Mouse (Mus musculus) spleen, postnatal 10 days (tissue): Measurements from ENCODE around the gene Nfe2l3.
"Not testable (repeated sequence)": the region's sequence is repeated elsewhere in the genome, so short reads cannot be mapped to it uniquely, and the experiment has no call there.

Experiments used
- DNase-seq, 2 experiments: peaks; one replicate each; pipeline ENCODE4 v3.0.0; 2021 to 2022; ENCODE audit warnings: low spot score in 2 of 2

Gene Nfe2l3

DNA sequence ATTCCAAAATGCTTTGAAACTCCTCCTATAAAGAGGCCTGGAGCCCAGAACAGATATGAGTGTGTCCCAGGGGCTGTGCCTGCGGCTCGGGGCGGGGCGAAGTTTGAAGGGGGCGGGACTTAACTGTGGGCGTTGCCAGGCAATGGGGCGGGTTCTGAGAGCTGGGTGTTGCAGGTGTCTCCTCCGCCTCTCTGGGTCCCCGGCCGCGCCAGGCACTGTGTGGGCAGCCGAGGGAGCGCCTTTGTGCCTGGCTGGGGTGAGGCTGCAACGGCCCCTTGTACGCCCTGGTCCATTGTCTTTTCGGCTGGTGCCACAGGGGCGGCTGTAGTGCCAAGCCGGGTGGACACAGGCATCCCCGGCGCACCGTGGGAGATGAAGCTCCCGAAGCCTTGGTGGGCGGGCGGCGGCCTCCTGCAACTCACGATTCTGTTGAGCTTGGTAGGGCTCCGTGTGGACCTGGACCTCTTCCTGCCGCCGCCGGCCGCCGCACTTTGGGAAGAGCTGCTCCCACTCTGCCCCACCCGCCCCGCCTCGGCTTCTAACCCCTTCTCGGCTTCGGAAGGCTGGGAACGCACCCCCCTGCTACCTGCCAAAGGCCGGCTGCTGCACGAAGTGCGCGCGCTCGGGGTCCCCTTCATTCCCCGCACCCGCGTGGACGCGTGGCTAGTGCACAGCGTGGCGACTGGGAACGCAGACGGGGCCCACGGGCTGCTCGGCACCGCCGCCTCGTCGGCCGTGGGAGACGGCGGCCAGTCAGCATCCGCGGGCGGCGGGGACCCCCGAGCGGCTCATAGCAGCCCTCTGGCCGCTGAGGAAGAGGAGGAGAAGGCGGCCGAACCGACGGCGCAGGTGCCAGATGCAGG, at the start of gene Nfe2l3:
Gene Nfe2l3 (plus strand): TSS at position 136 of the 863 bp plus-strand sequence.
- DNase-seq = peak; percentile 42 to 79

DNA sequence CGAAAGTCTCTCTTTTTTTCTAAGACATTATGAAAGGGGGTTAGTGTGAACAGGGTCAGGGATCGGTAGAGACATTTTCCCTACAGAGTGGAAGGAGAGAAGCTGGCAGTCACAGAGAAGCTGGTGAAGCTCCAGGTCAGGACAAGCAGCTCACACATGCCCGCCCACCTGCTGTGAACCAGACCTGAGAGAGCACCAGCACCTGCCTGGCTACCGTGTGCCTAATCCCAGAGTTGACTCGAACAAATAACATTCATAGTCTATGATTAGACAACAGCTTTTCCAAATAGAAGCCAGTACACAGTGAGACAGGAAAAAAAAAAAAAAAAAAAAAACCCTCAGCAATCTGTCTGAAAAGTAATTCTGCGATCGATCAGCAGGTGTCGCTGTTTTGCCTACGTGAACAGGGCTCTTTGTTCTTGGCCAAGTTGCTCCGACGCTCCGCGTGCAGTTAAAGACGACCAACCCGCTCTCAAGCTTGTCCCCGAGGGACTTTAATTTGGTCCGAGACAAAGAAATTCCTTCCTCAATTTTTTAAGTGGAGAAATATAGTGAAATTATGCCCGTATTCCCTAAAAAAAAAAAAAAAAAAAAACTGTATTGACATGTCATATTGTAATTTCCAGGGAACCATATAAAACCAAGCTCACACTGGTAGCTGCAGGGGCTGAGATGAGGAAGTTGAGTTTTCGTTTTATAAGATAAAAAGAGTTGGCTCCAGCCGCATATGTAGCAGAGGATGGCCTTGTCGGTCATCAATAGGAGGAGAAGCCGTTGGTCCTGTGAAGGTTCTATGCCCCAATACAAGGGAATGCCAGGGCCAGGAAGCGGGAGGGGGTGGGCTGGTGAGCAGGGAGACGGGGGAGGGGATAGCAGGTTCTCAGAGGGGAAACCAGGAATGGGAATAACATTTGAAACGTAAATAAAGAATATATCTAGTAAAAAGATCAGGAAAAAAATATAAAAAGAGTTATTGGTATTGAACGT, 48.4 kb upstream of the Nfe2l3 start:
- peak; percentile 61 to 89 for DNase-seq

DNA sequence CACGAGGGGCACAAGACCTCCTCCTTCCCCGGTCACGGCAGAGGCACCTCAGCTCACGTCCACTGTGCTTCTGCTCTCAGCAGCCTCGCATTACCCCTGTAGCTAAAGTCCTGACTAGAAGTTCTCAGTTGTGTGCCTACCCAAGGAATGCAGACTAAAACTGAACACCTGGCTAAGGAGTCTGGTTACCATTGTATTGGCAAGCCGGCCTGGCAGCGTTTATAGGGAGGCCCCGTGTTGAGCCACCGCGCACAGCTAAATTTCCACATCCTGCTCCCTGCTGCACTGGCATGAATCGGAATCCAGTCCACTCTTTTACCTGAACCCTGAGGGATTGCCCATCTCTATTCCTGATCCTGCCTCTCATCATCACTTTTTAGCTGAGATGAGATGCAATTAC, 42.0 kb upstream of the Nfe2l3 start:
- DNase-seq = no peak

GRCm38 (mm10) chr6:51391816-51392490, 40.5 kb upstream of the Nfe2l3 start:
- no peak for DNase-seq

GRCm38 (mm10) chr6:51393341-51394128, 38.9 kb upstream of the Nfe2l3 start:
- DNase-seq = no peak

- not testable (repeated sequence) for DNase-seq
Observed at GRCm38 (mm10) chr6:51394367-51394766, 38.1 kb upstream of the Nfe2l3 start.

GRCm38 (mm10) chr6:51394963-51395362, 37.5 kb upstream of the Nfe2l3 start:
- DNase-seq = not testable (repeated sequence)

DNA sequence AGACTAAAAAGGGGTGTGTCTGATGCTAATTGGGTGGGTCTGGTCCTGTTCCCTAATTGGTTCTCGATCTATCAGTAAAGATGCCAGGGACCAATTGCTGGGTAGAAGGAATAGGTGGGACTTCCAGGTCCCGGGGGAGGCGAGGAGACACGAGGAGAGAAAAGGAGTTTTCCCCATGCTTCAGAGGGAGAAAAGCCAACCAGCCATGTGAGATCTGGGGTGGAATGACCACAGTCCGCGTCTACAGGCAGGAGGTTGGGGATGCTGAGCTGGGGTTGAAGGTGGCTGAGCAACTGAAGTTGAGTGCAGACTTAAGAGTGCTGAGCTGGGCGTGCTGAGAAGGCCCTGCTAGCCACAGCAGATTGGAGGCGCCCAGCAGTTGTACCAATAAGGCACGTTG, 37.0 kb upstream of the Nfe2l3 start:
- DNase-seq = no peak

DNA sequence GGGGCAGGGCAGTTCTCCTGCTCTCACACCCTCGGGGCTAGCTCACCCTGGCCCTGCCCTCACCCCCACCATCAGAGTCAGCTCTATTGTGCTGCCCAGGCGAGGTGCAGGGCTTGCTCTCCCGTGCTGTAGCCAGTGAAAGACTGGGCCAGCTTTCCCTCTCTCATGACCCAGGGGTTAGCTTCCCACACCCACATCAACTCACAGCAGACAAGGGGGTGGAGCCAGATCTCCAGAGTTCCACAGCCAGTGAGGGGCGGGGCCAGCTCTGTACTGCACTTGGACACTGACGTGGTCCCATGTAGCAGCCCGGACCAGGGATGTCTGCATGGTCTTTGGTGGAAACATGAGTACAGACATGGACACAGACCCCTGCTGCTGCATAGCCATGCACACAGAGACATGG, 33.4 kb upstream of the Nfe2l3 start:
- DNase-seq = peak in 1 of 2 experiments; percentile 27

GRCm38 (mm10) chr6:51401294-51401693, 31.2 kb upstream of the Nfe2l3 start:
- DNase-seq = no peak

- DNase-seq = no peak
Observed at GRCm38 (mm10) chr6:51403598-51403997, 28.9 kb upstream of the Nfe2l3 start.

DNA sequence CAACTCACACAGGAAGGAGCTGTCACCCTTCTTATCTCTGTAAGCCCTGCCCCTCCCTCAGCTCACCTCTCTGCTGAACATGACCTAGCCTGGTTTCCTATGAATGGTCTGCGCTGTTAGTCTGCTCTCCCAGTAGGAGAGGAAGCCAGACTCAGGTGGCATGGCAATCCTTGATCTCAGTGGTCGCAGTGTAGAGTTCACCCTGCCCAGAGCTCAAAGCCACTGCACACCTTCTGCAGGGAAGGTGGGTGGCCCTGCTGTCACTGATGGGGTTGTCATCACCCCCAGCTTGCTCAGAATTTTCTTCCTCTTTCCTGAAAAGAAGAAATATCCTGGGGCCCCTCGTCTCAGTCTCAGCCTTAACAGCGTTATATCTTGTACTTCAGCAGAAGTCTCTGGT, 28.0 kb upstream of the Nfe2l3 start:
- DNase-seq = no peak

GRCm38 (mm10) chr6:51416433-51416832, 16.0 kb upstream of the Nfe2l3 start:
- no peak for DNase-seq

GRCm38 (mm10) chr6:51417306-51417936, 15.0 kb upstream of the Nfe2l3 start:
- no peak for DNase-seq

GRCm38 (mm10) chr6:51423466-51424122, 8.9 kb upstream of the Nfe2l3 start:
- DNase-seq = no peak

DNA sequence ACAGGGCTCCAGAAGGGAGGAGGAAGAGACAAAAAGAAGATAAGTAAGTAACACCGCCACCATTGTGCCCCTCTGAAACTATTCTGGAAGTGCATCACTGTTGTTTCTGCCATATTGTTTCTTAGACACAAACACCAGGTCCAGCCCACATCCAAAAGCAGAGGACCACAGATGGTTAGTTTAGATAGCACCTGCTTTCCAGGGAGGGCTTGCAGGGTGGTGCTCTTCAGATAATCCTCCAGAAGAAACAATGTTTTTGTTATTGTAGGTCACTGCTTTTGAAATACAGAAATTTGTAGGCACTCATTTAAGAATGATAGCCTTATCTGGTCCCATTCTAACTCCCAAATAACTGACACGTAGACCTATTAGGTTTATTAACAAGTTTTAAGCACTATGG, 7.9 kb upstream of the Nfe2l3 start:
- no peak for DNase-seq

DNA sequence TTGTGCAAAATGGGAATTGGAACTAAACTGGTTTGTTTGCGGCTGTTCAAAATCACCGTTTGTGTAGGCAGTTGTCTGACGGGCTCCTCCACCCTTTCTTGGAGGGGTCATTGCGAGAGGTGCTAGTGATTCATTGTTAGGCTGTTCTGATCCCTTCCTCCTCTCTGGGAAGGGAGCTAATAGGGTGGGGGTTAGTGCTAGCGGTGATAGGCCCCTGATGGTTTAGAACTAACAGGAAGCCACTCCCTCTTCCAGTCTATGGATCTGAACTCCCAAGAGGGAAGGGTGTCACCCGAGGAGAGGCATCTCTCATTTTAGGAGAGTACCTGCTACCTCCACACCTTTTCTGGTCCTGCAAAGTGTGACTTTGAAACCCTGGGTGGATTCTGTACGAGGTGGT, 1.8 kb downstream of the Nfe2l3 start:
- DNase-seq = no peak

- no peak for DNase-seq
Observed at GRCm38 (mm10) chr6:51437665-51438064, 5.2 kb downstream of the Nfe2l3 start.

- DNase-seq = no peak
Observed at GRCm38 (mm10) chr6:51438826-51439330, 6.4 kb downstream of the Nfe2l3 start.
